ENCODE assay signal across 8 mouse cellular contexts in genomic region chr2:178327466-178328040, GRCm38 (mm10).
DNase-seq lines count a peak whose midpoint lies in the region; ATAC-seq and TF ChIP-seq lines count a peak whose summit lies in the region.

No protein-coding gene starts in this region.

- H3K27me3 ChIP-seq in cerebellum, adult 2 months (ENCODE audit: control insufficient read depth, insufficient read depth, low read length) = no peaks in the 10 kb centered on the region
- H3K27me3 ChIP-seq in liver, postnatal 0 days (ENCODE audit: insufficient read depth, low read length) = no peaks in the 10 kb centered on the region
- H3K27me3 ChIP-seq in neural tube, embryonic 14.5 days (ENCODE audit: control insufficient read depth, insufficient read depth, low read length) = no peaks in the 10 kb centered on the region

- H3K9me3 ChIP-seq in liver, postnatal 0 days (ENCODE audit: low read length) = no peaks in the 10 kb centered on the region
- no peaks in the 10 kb centered on the region for H3K9me3 ChIP-seq in neural tube, embryonic 14.5 days (ENCODE audit: control insufficient read depth, low read length)

- no peaks in the 10 kb centered on the region for H3K36me3 ChIP-seq in liver, postnatal 0 days (replicated peaks; ENCODE audit: insufficient read depth, low read length)
- H3K36me3 ChIP-seq in neural tube, embryonic 14.5 days (ENCODE audit: control insufficient read depth, insufficient read depth, low read length) = peaks cover 3% of the 10 kb centered on the region; the same call in 1 of the 2 replicates

- H3K27ac ChIP-seq in cerebellum, adult 2 months (ENCODE audit: insufficient read depth, low read length) = peak overlapping the region; percentile 18; the same call in 1 of the 2 replicates
- peak overlapping the region; percentile 71; the same call in 1 of the 2 replicates for H3K27ac ChIP-seq in layer of hippocampus, adult 2 months
- no peak overlapping the region for H3K27ac ChIP-seq in liver, postnatal 0 days (ENCODE audit: low read depth)
- H3K27ac ChIP-seq in neural tube, embryonic 14.5 days (ENCODE audit: low read depth, low read length) = peak overlapping the region; percentile 83

- ATAC-seq in frontal cortex, adult (ENCODE audit: low TSS enrichment) = peak; percentile 80
- no peak for ATAC-seq in liver, postnatal 0 days
- peak; percentile 94 for ATAC-seq in neural tube, embryonic 14.5 days (ENCODE audit: low read depth)

- no peak overlapping the region for H3K9ac ChIP-seq in liver, postnatal 0 days (replicated peaks)
- peak overlapping the region; percentile 42; the same call in 1 of the 2 replicates for H3K9ac ChIP-seq in neural tube, embryonic 14.5 days (replicated peaks; ENCODE audit: low read depth, low read length)

- H3K4me3 ChIP-seq in cerebellum, adult 2 months (replicated peaks; ENCODE audit: insufficient read depth, low read depth, low read length) = peak overlapping the region; percentile 17
- peak overlapping the region; percentile 23 for H3K4me3 ChIP-seq in layer of hippocampus, adult 2 months
- no peak overlapping the region for H3K4me3 ChIP-seq in liver, postnatal 0 days (ENCODE audit: low read depth, low read length)
- H3K4me3 ChIP-seq in neural tube, embryonic 14.5 days (ENCODE audit: low read depth, low read length) = peak overlapping the region; percentile 11; the same call in 1 of the 2 replicates

- peak; percentile 83 for DNase-seq in Muller cell, postnatal 12 days (ENCODE audit: inconsistent ontology term)
- DNase-seq in cerebellum, adult 2 months = peak; percentile 79 to 86
- DNase-seq in heart, postnatal 4 days = peak; percentile 59
- peak; percentile 86 to 89 for DNase-seq in layer of hippocampus, adult 2 months (ENCODE audit: low spot score in 2 of 2)
- peak; percentile 18 for DNase-seq in liver, postnatal 0 days
- no peak for DNase-seq in urinary bladder, adult 18-20 months (ENCODE audit: low spot score in 2 of 2)

- no peak overlapping the region for H3K4me2 ChIP-seq in liver, postnatal 0 days (ENCODE audit: low read depth, low read length)
- H3K4me2 ChIP-seq in neural tube, embryonic 14.5 days (ENCODE audit: low read depth, low read length) = peak overlapping the region; percentile 42

- no peak for TF ChIP-seq POLR2A in cerebellum, adult 2 months (IDR thresholded peaks at IDR 0.05; ENCODE audit: borderline replicate concordance, insufficient read depth, low read length)

- peaks cover 26% of the 10 kb centered on the region for H3K4me1 ChIP-seq in cerebellum, adult 2 months (ENCODE audit: control insufficient read depth, insufficient read depth, low read length)
- no peaks in the 10 kb centered on the region for H3K4me1 ChIP-seq in liver, postnatal 0 days (ENCODE audit: insufficient read depth)
- peaks cover 27% of the 10 kb centered on the region for H3K4me1 ChIP-seq in neural tube, embryonic 14.5 days (ENCODE audit: control insufficient read depth, insufficient read depth, low read length)

- TF ChIP-seq EP300 in liver, postnatal 0 days (IDR thresholded peaks at IDR 0.05; ENCODE audit: low read depth) = no peak

- WGBS in cerebellum, adult 2 months = 4% methylated on average over 12 of the region's 12 CpGs
- 15% methylated on average over 12 of the region's 12 CpGs for WGBS in liver, postnatal 0 days (ENCODE audit: insufficient replicate concordance)
- WGBS in neural tube, embryonic 14.5 days = 8% methylated on average over 12 of the region's 12 CpGs

- TF ChIP-seq CTCF in cerebellum, adult 2 months (IDR thresholded peaks at IDR 0.05; ENCODE audit: borderline replicate concordance, insufficient read depth, low read depth, low read length) = no peak
- no peak for TF ChIP-seq CTCF in layer of hippocampus, adult 2 months (conservative IDR thresholded peaks at IDR 0.05)
- no peak for TF ChIP-seq CTCF in liver, postnatal 0 days (IDR thresholded peaks at IDR 0.05; ENCODE audit: low read depth)

Comparison
In these comparisons a context has a peak if more than half of its experiments do, and no peak if none do; other contexts are left out.
1. DNase-seq: peak in Muller cell, postnatal 12 days (single experiment), cerebellum, adult 2 months (2 of 2), heart, postnatal 4 days (single experiment), layer of hippocampus, adult 2 months (2 of 2) and liver, postnatal 0 days (single experiment); none in urinary bladder, adult 18-20 months (0 of 2).